Mouse (Mus musculus) G1E-ER4 (cell line): ENCODE results near the gene Faah. TPM values are rescaled to one million over a fixed set of nuclear protein-coding genes. Genes with fewer than 3 reads are reported as not detected.
A peak's percentile ranks its signal among the peaks of the same experiment; 100 is the strongest.

Experiments
- GATA1 ChIP-seq: IDR thresholded peaks from one replicate; pipeline ENCODE4 v1.8.0; 2012; ENCODE audit warnings: low read length, inconsistent platforms
- polyA plus RNA-seq: library from polyadenylated mRNA; stranded (reverse); fragments of >175 nt; gene quantifications from 2 replicates; pipeline ENCODE4 v1.2.3, GENCODE M21; 2012

Faah gene
- polyA plus RNA-seq: not detected in 2 replicates

- TF ChIP-seq GATA1: no peak
Measured at GRCm38 (mm10) chr4:116017902-116018746, at the start of gene Faah. Gene Faah, minus strand, starts transcription at chr4:116017926.

- peak; percentile 70 for TF ChIP-seq GATA1
Measured at GRCm38 (mm10) chr4:116063855-116064254, 46.1 kb upstream of the Faah start.

- TF ChIP-seq GATA1: no peak
Measured at GRCm38 (mm10) chr4:116059012-116059726, 41.4 kb upstream of the Faah start.

GRCm38 (mm10) chr4:116057559-116057958 lies 39.8 kb upstream of the Faah start:
- TF ChIP-seq GATA1: no peak

GRCm38 (mm10) chr4:116053399-116053961 lies 35.8 kb upstream of the Faah start, which contains the start of gene Nsun4:
Gene Nsun4, minus strand, starts transcription at chr4:116053876.
- TF ChIP-seq GATA1: no peak

- no peak for TF ChIP-seq GATA1
Measured at GRCm38 (mm10) chr4:116052526-116053293, 35.0 kb upstream of the Faah start.

- no peak for TF ChIP-seq GATA1
Measured at GRCm38 (mm10) chr4:116049211-116049610, 31.5 kb upstream of the Faah start.

GRCm38 (mm10) chr4:116048130-116048920 lies 30.6 kb upstream of the Faah start:
- TF ChIP-seq GATA1: no peak

- TF ChIP-seq GATA1: no peak
Measured at GRCm38 (mm10) chr4:116047681-116048080, 30.0 kb upstream of the Faah start.

GRCm38 (mm10) chr4:116046604-116047003 lies 28.9 kb upstream of the Faah start:
- no peak for TF ChIP-seq GATA1

GRCm38 (mm10) chr4:116042186-116042585 lies 24.5 kb upstream of the Faah start:
- TF ChIP-seq GATA1: no peak

- no peak for TF ChIP-seq GATA1
Measured at GRCm38 (mm10) chr4:116040466-116040865, 22.7 kb upstream of the Faah start.

GRCm38 (mm10) chr4:116033374-116033773 lies 15.6 kb upstream of the Faah start:
- TF ChIP-seq GATA1: no peak

- TF ChIP-seq GATA1: no peak
Measured at GRCm38 (mm10) chr4:116032906-116033305, 15.2 kb upstream of the Faah start.
